Mouse (Mus musculus): Measurements from ENCODE around the gene Mtss1l.

Gene Mtss1l

GRCm38 (mm10) chr8:110741816-110742451, 20.7 kb downstream of the Mtss1l start:
- no peak for DNase-seq

DNA sequence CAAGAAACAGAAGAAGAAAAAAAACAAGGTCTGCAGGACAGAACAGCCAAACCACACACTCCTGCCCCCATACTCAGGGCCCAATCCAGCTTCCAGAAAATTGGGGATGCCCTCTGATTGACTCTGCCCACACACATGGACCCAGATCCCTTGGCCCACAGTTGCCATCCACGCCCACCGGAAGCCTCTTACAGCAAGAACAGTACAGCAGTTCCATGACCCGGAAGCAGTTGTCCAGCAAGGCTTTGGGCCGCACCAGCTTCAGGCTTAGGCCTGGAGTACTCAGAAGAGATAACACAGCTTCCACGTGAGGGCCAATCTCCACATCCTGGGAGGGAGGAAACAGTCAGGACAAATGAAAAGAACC, 21.2 kb downstream of the Mtss1l start:
- DNase-seq, result no peak

GRCm38 (mm10) chr8:110745162-110745561, 23.9 kb downstream of the Mtss1l start:
- DNase-seq, result no peak

DNA sequence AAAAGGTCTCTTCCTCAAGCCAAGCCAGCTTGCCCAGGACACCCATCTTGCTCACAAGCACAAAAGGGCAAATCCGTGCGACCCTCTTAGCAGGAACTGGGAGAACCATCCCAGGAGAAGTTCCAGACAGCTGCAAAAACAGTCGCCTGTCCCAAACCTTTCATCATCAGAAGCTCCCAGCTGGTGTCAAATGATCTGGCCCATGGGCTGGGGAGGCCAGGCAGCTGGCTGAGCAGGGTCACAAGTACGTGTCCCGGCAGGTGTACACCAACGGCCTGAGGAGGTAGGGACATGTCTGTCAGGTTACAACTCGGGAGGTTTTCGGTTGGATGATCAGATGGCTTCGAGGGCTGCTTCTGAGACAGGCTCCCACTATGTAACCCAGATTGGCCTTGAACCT, 25.4 kb downstream of the Mtss1l start:
- no peak for DNase-seq

GRCm38 (mm10) chr8:110749500-110750170, 28.4 kb downstream of the Mtss1l start:
- DNase-seq, result no peak

- no peak for DNase-seq
These were observed 29.0 kb downstream of the Mtss1l start for GRCm38 (mm10) chr8:110750269-110750668.

GRCm38 (mm10) chr8:110751490-110751889, 30.2 kb downstream of the Mtss1l start:
- DNase-seq, result no peak

DNA sequence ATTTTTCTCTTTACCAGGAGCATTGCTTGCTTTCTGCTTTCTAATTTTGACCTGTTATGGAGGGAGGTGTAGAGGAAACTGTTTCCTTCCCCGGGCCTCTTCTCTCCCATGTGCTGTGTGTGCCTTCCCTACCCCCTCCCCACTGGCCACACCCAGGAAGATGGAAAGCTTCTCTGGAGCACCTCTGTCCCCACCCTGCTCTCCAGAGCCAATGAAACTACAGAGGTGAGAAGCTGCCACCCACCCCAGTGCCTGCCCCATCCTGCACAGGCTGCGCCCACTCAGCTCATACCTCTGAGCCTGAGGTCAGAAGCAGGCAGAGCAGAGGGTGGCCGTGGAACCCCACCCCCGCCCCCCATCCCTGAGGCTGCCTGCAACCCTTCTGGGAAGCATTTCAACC, 33.4 kb downstream of the Mtss1l start:
- no peak for DNase-seq

- no peak for DNase-seq
These were observed 34.4 kb downstream of the Mtss1l start for GRCm38 (mm10) chr8:110755511-110756170.

- DNase-seq, result no peak
These were observed 34.9 kb downstream of the Mtss1l start for GRCm38 (mm10) chr8:110756196-110756595.

DNA sequence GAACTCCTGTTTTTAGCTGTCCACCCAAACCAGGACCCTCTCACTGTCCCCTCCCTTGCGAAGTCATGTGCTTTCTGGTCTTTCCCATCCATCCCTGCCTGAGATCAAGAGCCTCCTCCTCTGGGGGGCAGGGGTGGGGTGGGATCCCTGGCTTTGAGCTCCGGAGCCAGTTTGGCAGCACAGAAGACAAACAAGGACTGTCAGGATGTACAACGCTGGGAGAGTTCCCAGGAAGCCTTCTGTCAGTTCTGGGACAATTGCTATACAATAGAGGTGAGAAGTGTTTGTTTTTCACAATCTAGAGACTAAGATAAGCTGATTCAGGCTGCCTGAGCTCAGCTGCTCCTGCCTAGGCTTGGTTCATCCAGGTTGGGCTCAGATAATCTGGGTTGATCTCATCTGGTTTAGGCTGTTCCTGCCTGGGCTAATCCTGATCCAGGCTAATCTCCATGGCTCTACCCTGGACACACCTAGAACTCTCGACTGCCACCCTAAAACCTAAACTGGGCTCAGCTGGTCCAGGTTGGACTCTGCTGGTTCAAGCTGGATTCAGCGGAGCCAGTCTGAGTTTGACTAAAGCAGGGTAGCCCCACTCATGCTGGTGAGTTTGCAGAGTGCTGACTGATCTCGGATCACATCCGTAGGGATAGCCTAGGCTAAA, 39.1 kb downstream of the Mtss1l start:
- no peak for DNase-seq

- DNase-seq, result no peak
These were observed 39.9 kb downstream of the Mtss1l start for GRCm38 (mm10) chr8:110761185-110761584.

DNA sequence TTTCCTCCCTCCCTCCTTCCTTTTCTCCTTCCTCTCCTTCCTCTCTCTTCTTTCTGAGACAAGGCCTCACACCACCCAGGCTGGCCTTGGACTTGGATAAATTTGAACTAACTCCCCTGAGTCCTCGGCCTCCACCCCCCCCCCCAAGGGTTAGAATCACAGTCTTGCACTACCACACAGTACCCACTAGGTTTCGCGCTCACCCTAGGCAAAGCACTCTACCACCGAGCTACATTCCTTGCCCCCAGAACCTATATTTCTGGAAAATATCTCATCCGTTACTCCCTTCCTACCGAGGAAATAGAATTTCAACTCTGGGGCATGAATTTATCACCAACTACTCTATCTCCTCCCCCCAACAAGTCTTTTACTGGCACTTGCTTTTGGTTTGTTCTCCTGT, 40.7 kb downstream of the Mtss1l start:
- no peak for DNase-seq

DNA sequence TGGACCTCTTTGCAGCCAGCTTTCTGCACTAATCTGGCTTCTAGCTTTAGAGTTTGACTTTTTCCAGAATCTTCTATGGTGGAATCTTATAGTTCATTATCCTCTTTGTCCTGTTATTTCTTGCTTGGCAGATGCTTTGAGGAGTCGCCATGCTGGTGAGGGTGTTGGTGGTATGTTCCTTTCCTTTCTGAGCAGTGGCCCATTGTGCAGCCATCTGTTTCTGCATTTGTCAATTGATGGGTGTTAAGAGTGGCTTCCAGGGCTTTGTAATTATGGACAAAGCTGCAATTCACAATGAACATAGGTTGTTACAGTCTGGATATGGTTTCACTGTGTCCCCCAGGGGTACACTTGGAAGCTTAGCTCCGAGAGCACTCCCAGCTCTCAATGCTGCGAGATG, 43.4 kb downstream of the Mtss1l start:
- no peak for DNase-seq

GRCm38 (mm10) chr8:110767261-110767660, 46.0 kb downstream of the Mtss1l start:
- DNase-seq, result no peak

- no peak for DNase-seq
These were observed 51.2 kb downstream of the Mtss1l start for GRCm38 (mm10) chr8:110772452-110772851.

DNA sequence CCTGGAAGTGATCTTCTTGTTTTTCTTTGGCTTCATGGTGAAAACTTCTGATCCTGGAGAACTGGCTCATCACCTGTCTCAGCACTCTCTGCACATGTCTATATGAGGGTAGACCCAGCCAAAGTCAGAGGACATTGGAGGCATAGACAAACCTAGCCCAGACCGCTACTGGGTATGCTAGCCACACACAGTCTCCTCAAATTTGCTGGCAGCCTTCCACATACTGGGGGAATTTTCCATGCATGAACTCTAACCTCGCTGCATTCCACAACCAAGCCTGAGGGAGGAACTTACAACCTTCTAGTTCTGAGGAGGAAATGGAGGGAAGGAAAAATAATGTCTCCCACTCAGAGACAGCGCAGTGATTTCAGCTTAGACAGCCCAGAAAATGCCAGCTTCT, 52.8 kb downstream of the Mtss1l start:
- no peak for DNase-seq

DNA sequence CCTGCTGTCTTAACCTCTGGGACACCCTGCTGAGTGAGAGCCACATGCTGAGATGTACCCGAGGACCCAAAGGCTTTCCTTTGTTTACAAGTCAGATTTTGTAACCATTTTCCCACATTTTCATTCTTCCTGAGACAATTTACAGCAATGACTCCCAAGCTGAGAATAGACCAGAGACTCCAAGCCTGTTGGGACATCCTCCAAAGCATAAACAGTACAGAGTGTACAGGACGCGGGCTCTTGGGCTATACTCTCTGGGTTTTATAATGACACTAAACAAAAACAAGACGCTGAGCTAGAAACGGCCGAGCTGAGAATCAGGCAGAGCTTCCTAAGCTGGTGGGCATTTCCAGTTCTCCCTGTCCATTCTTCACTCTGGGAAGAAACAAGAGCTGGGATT, 53.4 kb downstream of the Mtss1l start:
- DNase-seq, result no peak

DNA sequence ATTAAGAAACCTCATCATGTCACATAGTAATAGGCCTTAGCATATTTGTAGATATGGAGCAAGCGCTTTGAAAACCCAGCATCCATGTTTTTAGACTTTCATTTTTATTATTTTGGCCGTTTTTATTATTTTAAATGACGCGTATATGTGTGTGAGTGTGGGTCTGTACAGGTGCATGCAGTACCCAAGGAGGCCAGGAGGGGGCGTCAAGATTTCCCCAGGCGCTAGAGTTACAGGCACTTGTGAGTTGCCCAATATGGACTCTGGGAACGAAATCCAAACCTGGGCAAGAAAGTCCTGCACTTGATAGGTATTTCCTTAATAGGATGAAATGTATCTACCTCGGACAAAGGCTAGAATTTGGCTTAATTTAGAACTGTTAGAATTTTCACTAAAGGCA, 54.0 kb downstream of the Mtss1l start:
- no peak for DNase-seq

- DNase-seq, result no peak
These were observed 54.4 kb downstream of the Mtss1l start for GRCm38 (mm10) chr8:110775721-110776120.

- DNase-seq, result no peak
These were observed 55.1 kb downstream of the Mtss1l start for GRCm38 (mm10) chr8:110776335-110776734.

DNA sequence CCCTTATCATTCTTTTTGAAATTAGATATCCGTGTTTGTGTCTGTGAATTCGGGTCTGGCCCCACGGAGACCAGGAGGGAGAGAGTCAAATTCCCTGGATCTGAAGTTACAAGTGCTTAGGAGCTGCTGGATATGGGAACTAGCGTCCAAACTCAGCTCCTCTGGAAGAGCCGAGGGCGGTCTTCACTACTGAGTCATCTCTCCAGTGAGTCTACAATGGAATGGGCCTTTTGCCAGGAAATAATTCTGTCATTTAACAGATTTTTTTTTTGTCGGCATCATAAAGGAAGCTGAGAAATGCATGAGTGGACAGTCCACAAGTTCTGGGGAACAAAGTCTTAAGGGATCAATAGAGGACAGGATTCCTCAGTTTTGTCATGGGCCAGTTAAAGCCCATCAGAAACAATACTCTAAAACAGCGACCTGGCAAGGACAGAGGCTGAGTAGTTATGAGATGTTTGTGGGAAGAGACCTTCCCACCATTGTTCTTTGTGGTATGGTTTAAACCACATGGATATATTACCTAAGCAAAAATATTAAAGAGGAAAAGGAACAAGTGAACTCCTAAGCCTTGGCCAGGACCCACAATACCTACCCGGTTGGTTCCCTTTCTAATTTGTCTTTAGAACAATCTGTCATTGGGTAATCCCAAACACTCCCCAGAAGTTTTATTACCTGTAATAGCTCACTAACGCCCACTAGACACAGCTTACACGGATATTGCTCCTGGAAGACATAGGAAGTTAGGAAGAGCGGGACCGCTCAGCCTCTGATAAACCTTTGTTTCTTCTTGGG, 58.8 kb downstream of the Mtss1l start:
- no peak for DNase-seq

DNA sequence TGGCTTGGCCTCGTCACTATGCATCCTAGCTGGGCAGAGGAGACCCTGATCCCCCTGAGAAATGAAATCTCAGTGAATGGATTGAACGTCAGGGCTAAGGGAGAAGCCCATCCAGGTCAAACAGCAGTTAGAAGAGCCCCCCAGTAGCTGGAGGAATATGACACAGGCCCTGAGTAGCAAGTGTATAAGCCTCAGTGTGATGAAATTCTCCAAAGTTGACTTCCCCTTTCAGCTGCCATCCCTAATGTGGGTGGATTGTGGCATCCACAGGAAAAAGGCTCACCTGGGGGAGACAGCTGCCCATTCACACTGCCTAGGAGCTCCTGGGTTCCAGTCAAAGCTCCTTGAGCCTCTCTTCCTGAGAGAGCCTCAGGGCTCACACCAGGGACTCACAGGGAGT, 64.1 kb downstream of the Mtss1l start:
- no peak for DNase-seq

Measured in thymus, adult 18-20 months (tissue).